Mouse (Mus musculus): Measurements from ENCODE around the gene Fam234b. TPM values are rescaled to one million over a fixed set of nuclear protein-coding genes. Genes with fewer than 3 reads are reported as not detected.
A peak's percentile ranks its signal among the peaks of the same experiment; 100 is the strongest.

The Fam234b gene
- polyA plus RNA-seq, 1 experiment from 2014 or later = 53.9 TPM

GRCm38 (mm10) chr6:135203737-135204136, 6.0 kb downstream of the Fam234b start:
- Histone ChIP-seq H3K4me3 (no peak overlapping the region), H3K27me3 (replicated peaks) (no peaks in the 10 kb centered on the region), H3K9me3 (no peaks in the 10 kb centered on the region), H3K36me3 (no peaks in the 10 kb centered on the region), H3K4me2 (replicated peaks) (no peak overlapping the region), H3K27ac (no peak overlapping the region), H3K9ac (no peak overlapping the region), H3K4me1 (no peaks in the 10 kb centered on the region)
- WGBS = 68% methylated on average over 6 of the region's 6 CpGs
- no peak for ATAC-seq (ENCODE audit: low FRiP score, low read depth)

- Histone ChIP-seq H3K4me2 (replicated peaks) (no peak overlapping the region), H3K9me3 (no peaks in the 10 kb centered on the region), H3K4me1 (no peaks in the 10 kb centered on the region), H3K27me3 (replicated peaks) (no peaks in the 10 kb centered on the region), H3K27ac (no peak overlapping the region), H3K9ac (no peak overlapping the region), H3K4me3 (no peak overlapping the region), H3K36me3 (peaks cover 2% of the 10 kb centered on the region; the same call in 1 of the 2 replicates)
- 66% methylated on average over 4 of the region's 4 CpGs for WGBS
- ATAC-seq (ENCODE audit: low FRiP score, low read depth) = no peak
Measured at GRCm38 (mm10) chr6:135204869-135205268, 7.1 kb downstream of the Fam234b start.

DNA sequence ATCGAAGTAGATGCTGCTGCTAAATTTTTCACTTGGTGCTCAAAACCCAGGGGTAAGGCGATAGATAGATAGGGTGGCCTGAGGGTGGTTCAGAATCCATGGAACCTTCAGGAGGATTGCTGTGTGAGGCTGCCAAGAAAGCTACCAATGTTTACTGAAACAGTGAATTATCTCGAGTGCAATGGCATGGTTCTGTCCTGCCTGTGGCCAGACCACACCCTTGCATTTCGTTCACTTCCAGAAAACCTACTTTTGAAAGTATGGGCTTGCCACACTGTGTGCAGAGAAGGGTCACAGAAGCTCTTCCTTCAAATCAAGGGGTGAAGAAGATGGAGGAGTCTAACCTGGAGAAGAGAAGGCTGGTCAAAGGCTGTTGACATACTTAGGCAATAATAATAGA, 8.0 kb downstream of the Fam234b start:
- Histone ChIP-seq H3K9me3 (no peaks in the 10 kb centered on the region), H3K4me2 (replicated peaks) (no peak overlapping the region), H3K27ac (no peak overlapping the region), H3K4me1 (no peaks in the 10 kb centered on the region), H3K36me3 (peaks cover 2% of the 10 kb centered on the region; the same call in 1 of the 2 replicates), H3K4me3 (no peak overlapping the region), H3K9ac (no peak overlapping the region), H3K27me3 (replicated peaks) (no peaks in the 10 kb centered on the region)
- ATAC-seq (ENCODE audit: low FRiP score, low read depth) = no peak
- 89% methylated on average over 4 of the region's 4 CpGs for WGBS

DNA sequence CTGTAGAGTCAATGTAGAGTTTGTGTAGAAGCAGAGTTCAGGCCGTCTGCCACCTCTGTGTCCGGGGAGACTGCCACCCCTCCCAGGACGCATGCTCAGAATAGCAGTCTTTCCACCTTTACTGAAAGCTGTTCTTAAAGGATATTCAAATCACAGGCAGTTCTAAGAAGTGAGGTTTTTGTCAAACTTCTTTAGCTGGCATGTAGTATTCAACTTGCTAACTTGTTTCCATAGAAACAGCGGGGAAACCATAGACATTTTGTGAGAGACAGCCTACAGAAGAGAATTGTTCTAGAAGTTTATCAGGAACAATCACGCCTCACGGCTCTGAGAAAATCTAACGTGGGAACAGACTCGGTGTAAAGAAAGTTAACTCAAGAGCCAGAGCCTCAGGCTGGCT, 9.1 kb downstream of the Fam234b start:
- H3K4me2 ChIP-seq (replicated peaks) = no peak overlapping the region
- 45% methylated on average over 8 of the region's 8 CpGs for WGBS
- H3K9ac ChIP-seq = no peak overlapping the region
- H3K36me3 ChIP-seq = peaks cover 7% of the 10 kb centered on the region; the same call in 1 of the 2 replicates
- no peak overlapping the region for H3K4me3 ChIP-seq
- no peak for ATAC-seq (ENCODE audit: low FRiP score, low read depth)
- H3K9me3 ChIP-seq = no peaks in the 10 kb centered on the region
- no peak overlapping the region for H3K27ac ChIP-seq
- 0 out of 2 replicates have a peak, but pooled peaks cover 6% of the 10 kb centered on the region for H3K4me1 ChIP-seq
- H3K27me3 ChIP-seq (replicated peaks) = no peaks in the 10 kb centered on the region

DNA sequence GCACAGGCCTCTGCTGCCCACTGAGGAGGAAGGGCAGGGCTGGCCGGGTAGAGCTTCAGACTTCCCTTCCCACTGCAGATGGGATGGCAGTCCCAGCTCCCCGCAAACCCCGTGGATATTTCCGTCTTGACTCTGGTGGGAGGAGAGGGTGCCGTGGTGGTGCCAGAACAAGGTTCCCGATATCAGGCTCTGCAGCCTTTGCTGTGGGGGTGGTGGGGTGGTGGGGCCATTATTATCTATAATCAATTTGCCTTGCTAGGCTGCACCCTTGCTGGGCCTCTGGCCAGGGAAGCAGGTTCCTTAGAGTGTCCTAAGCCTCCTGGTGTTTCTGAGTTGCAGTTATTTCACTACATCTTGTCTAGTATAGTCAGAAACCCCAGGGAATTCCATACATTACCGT, 13.4 kb downstream of the Fam234b start:
- Histone ChIP-seq H3K27me3 (replicated peaks) (no peaks in the 10 kb centered on the region), H3K4me3 (no peak overlapping the region), H3K4me2 (replicated peaks) (no peak overlapping the region), H3K9me3 (no peaks in the 10 kb centered on the region), H3K9ac (no peak overlapping the region), H3K27ac (no peak overlapping the region), H3K4me1 (0 out of 2 replicates have a peak, but pooled peaks cover 6% of the 10 kb centered on the region), H3K36me3 (peaks cover 17% of the 10 kb centered on the region; the same call in 1 of the 2 replicates)
- ATAC-seq (ENCODE audit: low FRiP score, low read depth) = no peak
- 74% methylated on average over 7 of the region's 7 CpGs for WGBS

DNA sequence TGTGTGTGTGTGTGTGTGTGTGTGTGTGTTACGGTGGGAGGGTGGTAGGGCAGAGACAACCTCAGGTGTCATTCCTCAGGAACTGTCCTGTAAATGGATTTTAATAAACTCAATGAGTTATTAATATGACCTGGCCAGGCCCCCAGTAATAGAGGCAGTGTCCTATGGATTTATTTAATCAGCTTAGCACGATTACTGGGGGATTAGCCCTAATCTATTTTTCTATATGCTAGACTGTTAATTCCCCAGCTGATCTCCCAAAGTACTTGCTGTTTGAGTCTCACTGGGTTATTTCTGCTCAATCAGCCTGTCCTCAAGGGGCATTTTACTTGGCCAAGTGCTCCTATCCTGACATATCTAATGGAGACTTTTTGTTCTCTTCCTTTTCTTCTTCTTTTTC, 14.9 kb downstream of the Fam234b start:
- Histone ChIP-seq H3K27ac (no peak overlapping the region), H3K4me1 (0 out of 2 replicates have a peak, but pooled peaks cover 6% of the 10 kb centered on the region), H3K9ac (no peak overlapping the region), H3K9me3 (no peaks in the 10 kb centered on the region), H3K27me3 (replicated peaks) (no peaks in the 10 kb centered on the region), H3K36me3 (peaks cover 27% of the 10 kb centered on the region; the same call in 1 of the 2 replicates), H3K4me3 (no peak overlapping the region), H3K4me2 (replicated peaks) (no peak overlapping the region)
- 98% methylated on average over 2 of the region's 2 CpGs for WGBS
- ATAC-seq (ENCODE audit: low FRiP score, low read depth) = no peak

DNA sequence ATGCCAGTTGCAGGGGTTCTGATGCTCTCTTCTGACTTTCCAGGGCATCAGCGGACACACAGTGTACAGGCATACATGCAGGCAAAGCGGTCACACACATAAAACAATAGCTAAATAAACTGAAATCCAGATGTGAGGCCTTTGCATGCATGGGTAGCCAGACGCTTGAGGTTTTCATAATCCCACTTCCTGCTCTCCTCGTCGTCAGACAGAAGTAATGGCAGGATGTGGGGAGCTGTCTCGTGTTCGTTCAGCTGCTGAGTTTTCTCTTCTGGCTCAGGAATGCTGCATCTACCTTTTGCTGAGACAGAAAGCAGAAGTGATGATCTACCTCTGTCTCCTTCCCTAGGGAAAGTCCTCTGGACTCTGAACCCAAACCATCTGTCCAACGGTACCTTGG, 20.6 kb downstream of the Fam234b start:
- no peaks in the 10 kb centered on the region for H3K4me1 ChIP-seq
- 73% methylated on average over 8 of the region's 8 CpGs for WGBS
- H3K4me3 ChIP-seq = no peak overlapping the region
- ATAC-seq (ENCODE audit: low FRiP score, low read depth) = no peak
- H3K36me3 ChIP-seq = peaks cover 30% of the 10 kb centered on the region; the same call in 1 of the 2 replicates
- H3K4me2 ChIP-seq (replicated peaks) = no peak overlapping the region
- no peak overlapping the region for H3K9ac ChIP-seq
- H3K27me3 ChIP-seq (replicated peaks) = no peaks in the 10 kb centered on the region
- no peaks in the 10 kb centered on the region for H3K9me3 ChIP-seq
- no peak overlapping the region for H3K27ac ChIP-seq

GRCm38 (mm10) chr6:135219916-135220315, 22.1 kb downstream of the Fam234b start:
- Histone ChIP-seq H3K4me2 (replicated peaks) (no peak overlapping the region), H3K27ac (no peak overlapping the region), H3K4me3 (no peak overlapping the region), H3K36me3 (peaks cover 23% of the 10 kb centered on the region; the same call in 1 of the 2 replicates), H3K4me1 (peaks cover 4% of the 10 kb centered on the region; the same call in 1 of the 2 replicates), H3K9me3 (no peaks in the 10 kb centered on the region), H3K9ac (no peak overlapping the region), H3K27me3 (replicated peaks) (no peaks in the 10 kb centered on the region)
- 94% methylated on average over 5 of the region's 5 CpGs for WGBS
- no peak for ATAC-seq (ENCODE audit: low FRiP score, low read depth)

GRCm38 (mm10) chr6:135223786-135224416, 26.1 kb downstream of the Fam234b start:
- Histone ChIP-seq H3K4me1 (peaks cover 4% of the 10 kb centered on the region; the same call in 1 of the 2 replicates), H3K27ac (no peak overlapping the region), H3K9ac (no peak overlapping the region), H3K36me3 (peaks cover 29% of the 10 kb centered on the region; the same call in 1 of the 2 replicates), H3K9me3 (no peaks in the 10 kb centered on the region), H3K4me3 (no peak overlapping the region), H3K4me2 (replicated peaks) (no peak overlapping the region), H3K27me3 (replicated peaks) (no peaks in the 10 kb centered on the region)
- 67% methylated on average over 6 of the region's 6 CpGs for WGBS
- peak; percentile 65; the same call in 1 of the 2 replicates for ATAC-seq (ENCODE audit: low FRiP score, low read depth)

GRCm38 (mm10) chr6:135228465-135228941, 30.7 kb downstream of the Fam234b start:
- no peak overlapping the region for H3K27ac ChIP-seq
- H3K9ac ChIP-seq = no peak overlapping the region
- peaks cover 37% of the 10 kb centered on the region for H3K36me3 ChIP-seq
- 52% methylated on average over 10 of the region's 10 CpGs for WGBS
- no peak overlapping the region for H3K4me3 ChIP-seq
- H3K4me1 ChIP-seq = peaks cover 4% of the 10 kb centered on the region; the same call in 1 of the 2 replicates
- no peaks in the 10 kb centered on the region for H3K9me3 ChIP-seq
- peak; percentile 70 for ATAC-seq (ENCODE audit: low FRiP score, low read depth)
- no peaks in the 10 kb centered on the region for H3K27me3 ChIP-seq (replicated peaks)
- no peak overlapping the region for H3K4me2 ChIP-seq (replicated peaks)

DNA sequence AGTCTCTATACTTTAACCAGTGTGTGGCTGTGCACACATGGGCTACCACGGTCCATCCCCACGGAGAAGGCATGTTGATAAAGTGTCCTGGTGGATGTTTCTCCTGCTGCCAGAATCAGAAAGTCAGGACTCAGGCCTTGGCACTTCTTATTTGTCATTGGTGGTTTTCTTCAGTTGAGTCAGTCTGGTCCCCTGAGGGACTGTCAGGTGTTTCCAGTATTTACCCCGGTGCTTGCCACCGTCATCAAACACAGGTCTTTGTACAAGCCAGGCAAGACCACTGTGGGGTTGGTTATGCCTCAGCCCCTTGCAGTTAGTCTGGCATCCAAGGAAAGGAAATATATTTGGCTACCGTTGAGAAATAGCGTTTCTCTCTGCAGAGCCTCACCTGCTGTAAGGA, 32.8 kb downstream of the Fam234b start:
- Histone ChIP-seq H3K4me3 (no peak overlapping the region), H3K9me3 (no peaks in the 10 kb centered on the region), H3K27ac (no peak overlapping the region), H3K9ac (no peak overlapping the region), H3K4me1 (no peaks in the 10 kb centered on the region), H3K4me2 (replicated peaks) (no peak overlapping the region), H3K27me3 (replicated peaks) (no peaks in the 10 kb centered on the region), H3K36me3 (peaks cover 43% of the 10 kb centered on the region)
- WGBS = 88% methylated on average over 6 of the region's 6 CpGs
- no peak for ATAC-seq (ENCODE audit: low FRiP score, low read depth)

GRCm38 (mm10) chr6:135232443-135233182, 34.8 kb downstream of the Fam234b start:
- Histone ChIP-seq H3K27me3 (replicated peaks) (no peaks in the 10 kb centered on the region), H3K36me3 (peaks cover 37% of the 10 kb centered on the region), H3K9ac (no peak overlapping the region), H3K27ac (no peak overlapping the region), H3K4me1 (no peaks in the 10 kb centered on the region), H3K4me3 (no peak overlapping the region), H3K9me3 (no peaks in the 10 kb centered on the region), H3K4me2 (replicated peaks) (no peak overlapping the region)
- ATAC-seq (ENCODE audit: low FRiP score, low read depth) = no peak
- WGBS = 67% methylated on average over 12 of the region's 12 CpGs
